Mouse (Mus musculus) right cerebral cortex, postnatal 25 days (tissue): ENCODE measurements around the gene Proser3.

Experiments
- DNase-seq: peaks from one replicate; pipeline ENCODE4 v3.0.0; 2022

Proser3 gene

GRCm38 (mm10) chr7:30552102-30553020 lies at the start of gene Proser3, which contains the start of gene Hspb6:
TSS of gene Proser3 (minus strand) at chr7:30552299.
TSS of gene Hspb6 (plus strand) at chr7:30552178.
- peak; percentile 95 for DNase-seq

GRCm38 (mm10) chr7:30600651-30601050 lies 48.6 kb upstream of the Proser3 start:
- no peak for DNase-seq

DNA sequence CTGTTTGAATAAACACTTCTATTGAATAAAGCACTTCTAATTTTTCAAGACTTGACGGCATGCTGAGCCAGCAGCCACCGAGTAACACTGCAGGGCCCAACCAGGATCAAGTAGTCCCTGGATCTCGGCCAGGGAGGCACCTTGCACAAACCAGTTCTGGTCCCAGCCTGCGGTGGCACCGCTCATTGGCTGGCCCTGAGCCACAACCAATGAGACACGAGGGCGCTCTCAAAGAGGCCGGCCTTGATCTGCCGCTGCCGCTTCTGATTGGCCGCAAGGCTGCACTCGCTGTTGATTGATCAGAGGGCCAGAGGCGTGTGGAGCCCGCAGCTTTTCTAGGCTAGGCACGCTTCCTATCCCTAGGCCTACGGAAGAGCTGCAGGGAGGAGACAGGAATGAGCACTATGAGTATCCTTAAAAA lies 47.8 kb upstream of the Proser3 start:
- DNase-seq = peak; percentile 88

GRCm38 (mm10) chr7:30598786-30599185 lies 46.7 kb upstream of the Proser3 start, which contains the start of gene Zbtb32:
TSS of gene Zbtb32 (minus strand) at chr7:30598909.
- DNase-seq = no peak

DNA sequence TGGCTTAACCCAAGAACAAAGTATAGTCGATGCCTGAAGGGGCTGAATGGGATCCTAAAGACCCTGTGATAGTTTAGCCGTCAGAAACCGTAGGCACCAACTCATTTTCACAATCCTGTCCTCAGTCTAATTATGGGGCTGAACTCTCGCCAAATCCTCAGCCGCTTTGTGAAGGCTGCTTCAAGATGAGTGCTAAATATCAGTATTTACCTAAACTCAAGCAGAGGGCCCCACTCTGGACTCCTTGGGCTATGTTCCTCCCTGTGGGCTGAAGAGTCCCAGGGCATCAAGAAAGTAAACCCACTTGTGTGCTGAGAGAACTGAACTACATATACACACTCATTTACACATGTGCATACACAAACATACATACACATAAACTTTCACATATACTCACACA lies 44.7 kb upstream of the Proser3 start:
- no peak for DNase-seq

GRCm38 (mm10) chr7:30596093-30596492 lies 44.0 kb upstream of the Proser3 start:
- DNase-seq = no peak

- DNase-seq = no peak
Observed at GRCm38 (mm10) chr7:30594510-30595024, 42.5 kb upstream of the Proser3 start.

DNA sequence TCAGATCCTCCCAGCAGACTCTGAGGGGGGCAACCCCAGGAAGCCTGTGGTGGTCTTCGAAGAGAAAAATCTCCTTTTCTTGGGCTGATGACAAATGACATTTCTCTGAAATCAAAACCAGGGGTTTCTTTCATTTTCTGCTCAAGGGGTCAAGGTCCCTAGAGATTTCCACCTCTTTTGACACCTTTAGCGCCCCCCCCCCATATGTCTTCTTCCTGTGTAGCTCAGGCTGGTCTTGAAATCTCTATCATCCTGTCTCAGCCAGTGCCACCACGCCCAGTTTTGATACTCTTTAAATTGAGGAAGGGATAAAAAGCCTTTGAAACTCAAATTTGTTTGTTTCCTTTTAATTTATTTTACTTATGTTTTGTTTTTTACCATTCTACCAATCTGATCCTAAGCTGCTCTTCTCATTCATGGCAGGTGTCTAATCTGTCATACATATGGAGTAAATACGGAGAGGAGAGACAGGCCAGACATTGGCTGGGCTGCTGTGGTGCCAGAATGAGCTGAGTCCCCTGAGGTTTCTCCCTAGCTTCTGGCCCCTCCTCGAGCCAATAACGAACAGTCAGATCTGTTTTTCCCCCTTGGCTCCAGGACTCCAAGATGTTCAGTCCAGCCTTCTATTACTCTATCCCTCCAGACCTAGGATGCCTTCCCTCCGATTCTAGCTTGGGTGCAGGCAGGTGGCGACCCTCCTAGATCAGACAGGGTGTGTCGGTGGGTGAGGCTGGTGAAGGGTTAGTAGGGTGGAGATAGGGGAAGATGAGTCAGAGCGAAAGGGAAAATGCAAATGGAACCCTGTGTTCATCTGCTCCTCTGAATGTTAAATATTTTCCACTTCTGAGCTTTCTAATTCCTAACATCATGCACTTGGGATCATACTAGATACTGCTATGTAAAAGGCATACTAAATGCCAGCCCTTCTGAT lies 41.7 kb upstream of the Proser3 start:
- no peak for DNase-seq

- DNase-seq = no peak
Observed at GRCm38 (mm10) chr7:30592772-30593423, 40.8 kb upstream of the Proser3 start.

- no peak for DNase-seq
Observed at GRCm38 (mm10) chr7:30591605-30591951, 39.5 kb upstream of the Proser3 start.

DNA sequence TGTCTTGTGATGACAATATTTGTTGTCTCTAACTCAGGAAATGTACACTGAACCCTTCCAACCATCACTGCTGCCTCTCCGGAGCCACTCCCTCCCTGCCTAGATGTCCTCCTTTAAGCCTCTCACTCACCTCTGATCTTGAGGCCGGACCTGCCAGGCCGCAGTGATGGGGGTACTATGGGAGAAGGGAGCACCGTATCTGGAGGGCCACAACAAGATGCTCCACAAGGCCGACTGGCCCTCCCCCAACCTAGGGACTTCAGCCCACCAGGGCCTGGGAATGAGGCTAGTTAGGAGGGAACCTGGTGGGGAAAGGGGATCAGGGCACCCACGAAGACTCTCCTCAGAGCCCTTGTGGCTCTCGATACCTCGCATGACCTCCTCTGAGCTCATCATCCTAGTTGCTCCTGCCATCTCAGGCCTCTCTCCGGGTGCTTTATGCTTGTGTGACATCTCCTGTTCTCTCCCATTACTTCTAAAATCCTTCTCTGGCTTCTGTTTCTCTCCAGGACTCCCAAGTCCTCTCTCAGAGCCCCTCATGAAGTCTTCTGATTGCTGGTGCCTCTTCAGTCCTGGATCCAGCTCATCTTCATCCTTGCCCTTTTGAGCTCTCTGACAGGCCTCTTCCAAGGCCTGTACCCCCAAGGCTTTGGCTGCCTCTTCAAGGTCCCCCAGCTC lies 39.0 kb upstream of the Proser3 start:
- no peak for DNase-seq

GRCm38 (mm10) chr7:30589435-30590301 lies 37.6 kb upstream of the Proser3 start:
- peak; percentile 78 for DNase-seq

DNA sequence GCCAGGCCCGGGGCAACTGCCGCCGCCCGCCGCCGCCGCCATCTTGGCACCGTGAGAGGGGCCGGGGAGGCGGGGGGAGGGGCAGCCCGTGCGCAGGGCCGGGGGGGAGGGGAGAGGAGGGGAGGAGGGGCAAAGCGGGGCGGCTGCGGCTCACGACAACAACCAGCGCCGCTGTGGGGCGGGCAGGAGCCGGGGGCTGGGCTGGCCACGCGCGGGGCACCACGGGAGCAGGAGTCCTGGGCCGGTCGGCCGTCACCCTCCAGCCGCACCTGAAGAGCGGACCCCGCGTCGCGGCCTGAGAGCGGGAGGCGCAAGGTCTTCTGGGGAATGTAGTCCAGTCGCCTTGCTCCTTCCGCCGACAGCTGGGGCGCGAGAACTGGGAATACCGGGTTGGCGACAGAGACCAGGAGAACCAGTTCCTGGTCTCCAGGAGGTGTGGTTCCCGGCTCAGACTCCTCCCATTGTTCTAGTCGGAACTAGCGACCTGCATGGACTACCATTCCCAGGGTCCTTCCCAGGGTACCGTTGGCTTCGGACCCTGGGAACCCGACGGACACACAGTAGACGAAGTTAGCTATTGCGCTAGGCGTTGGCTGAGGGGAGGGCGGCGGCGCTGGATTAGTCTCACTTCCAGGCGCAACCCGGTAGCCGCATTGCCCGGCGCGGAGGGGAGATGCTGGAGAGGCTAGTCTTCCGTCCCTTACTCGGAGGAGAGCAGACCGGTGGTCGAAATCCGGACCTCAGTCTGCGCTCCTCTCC lies 36.8 kb upstream of the Proser3 start, which contains the start of gene Kmt2b:
Gene Kmt2b (minus strand): TSS at position 51 of the 759 bp plus-strand sequence.
- peak; percentile 98 for DNase-seq

DNA sequence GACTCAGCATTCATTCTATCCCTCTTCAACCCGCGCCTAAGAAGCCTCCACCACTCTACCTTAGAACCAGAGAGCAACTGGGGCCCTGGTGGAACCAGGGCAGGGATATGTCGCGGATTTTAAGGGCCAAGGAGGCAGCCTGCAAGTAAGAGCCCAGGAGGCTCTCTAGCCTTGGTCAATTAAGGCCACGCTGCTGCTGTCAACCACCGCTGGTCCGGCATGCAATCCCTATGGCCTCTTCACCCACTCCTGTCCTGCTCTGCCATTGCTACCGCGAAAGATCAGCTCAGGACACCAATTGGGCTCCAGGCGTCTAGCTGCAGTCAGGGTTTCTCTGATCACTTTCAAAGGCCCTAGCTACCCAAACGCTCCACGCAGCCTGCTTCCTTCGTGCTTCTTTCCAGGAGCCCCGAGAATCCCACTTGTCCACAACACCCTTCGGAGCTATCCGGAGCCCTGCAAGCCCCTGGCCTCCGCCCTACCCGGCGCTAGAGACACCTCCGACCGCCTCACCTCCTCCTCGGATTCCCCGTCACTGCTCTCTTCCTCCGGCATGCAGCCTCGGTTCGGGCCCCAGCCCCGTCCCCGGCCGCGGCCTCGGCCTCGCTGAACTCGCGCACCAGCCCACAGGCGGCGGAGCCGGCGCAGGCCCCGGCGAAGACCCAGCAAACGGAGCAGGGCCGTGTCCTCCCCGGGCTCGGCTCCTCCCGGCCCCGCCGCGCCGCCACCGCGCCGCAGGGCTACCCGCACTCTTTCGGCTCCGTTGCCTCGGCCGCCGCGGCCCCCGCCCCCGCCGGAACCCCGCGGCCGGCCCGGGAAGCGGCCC lies 36.0 kb upstream of the Proser3 start:
- peak; percentile 72 for DNase-seq

DNA sequence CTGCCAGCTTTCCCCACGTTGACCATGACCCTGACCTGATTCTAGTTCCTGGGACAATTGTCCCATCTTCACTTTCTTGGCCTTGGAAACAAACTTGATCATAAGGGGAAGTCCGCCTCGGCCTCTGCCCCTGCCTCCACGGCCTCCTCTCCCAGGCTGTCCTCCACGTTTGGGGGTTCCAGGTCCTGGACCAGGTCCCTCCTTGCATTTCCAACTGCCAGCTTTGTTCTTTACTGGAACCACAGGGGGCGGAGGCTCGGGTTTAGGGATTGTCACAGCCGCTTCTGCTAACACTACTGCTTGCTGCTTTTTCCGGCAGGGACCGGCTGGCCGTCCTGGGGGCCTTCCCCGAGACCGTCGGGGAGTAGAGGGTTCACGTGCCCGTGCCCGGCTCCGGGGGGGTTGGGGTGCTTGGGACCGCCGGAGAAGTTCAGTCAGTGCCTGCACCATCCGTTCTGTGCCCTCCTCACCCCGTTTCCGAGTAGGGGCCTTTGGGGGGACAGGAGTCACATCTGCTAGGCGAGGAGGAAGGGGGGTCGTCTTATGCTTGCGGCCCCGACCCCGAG lies 34.4 kb upstream of the Proser3 start:
- DNase-seq = no peak

DNA sequence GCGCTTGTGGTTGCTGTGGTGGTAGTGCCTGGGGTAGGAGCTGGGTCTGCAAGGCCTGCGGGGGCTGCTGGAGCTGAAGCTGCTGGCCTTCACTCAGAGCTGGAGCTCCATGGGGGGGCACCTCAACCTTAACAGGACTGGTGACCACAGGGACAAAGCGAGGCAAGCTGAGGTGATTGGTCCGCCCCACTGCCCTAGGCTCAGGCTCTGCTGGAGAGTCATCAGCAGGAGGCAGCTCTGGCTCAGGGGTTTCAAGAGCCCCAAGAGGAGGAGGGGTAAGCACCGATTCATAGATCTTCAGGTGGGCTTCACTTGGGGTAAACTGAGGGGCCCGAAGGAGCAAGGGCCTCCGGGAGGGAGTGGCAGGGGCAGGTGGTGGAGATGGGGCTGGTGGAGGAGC lies 33.1 kb upstream of the Proser3 start:
- DNase-seq = no peak

- DNase-seq = no peak
Observed at GRCm38 (mm10) chr7:30584339-30584738, 32.2 kb upstream of the Proser3 start.

- no peak for DNase-seq
Observed at GRCm38 (mm10) chr7:30581547-30581946, 29.4 kb upstream of the Proser3 start.

DNA sequence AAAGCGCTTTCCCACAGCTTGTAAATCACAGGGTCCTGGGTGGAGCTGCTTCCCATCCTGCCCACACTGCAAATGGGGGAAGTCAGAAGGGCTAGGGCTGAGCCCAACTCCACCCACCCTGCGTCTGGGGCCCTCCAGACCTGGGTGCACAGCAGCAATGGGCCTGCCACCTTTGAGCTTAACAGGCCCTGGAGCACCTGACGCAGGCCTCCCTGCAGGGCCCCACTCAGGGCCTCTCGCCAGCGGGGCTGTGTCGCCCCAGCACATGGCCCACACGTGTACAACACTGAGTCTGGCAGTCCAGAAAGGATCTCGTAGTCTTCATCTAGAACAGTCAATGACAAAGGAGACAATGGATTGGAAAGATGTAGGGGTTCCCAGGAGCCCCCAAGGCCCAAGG lies 27.9 kb upstream of the Proser3 start:
- DNase-seq = no peak
